Mouse (Mus musculus) heart, adult 10 weeks (tissue): Measurements from ENCODE around the gene Mtx2. TPM values are rescaled to one million over a fixed set of nuclear protein-coding genes. Genes with fewer than 3 reads are reported as not detected.

ENCODE experiments used
- polyA plus RNA-seq: library from polyadenylated mRNA; stranded (reverse); fragments of 350-450 nt; fragmentation: Illumina TruSeq; extraction: RNeasy Lipid Tissue Mini Kit (QIAGEN cat#74804); gene quantifications from one replicate; pipeline ENCODE4 v1.2.3, GENCODE M21; 2014; ENCODE audit warnings: low read depth, low replicate concordance

Gene Mtx2
- polyA plus RNA-seq, result 127 TPM

GRCm38 (mm10) chr2:74825730-74826430 lies at the start of gene Mtx2:
Gene Mtx2 (plus strand): TSS chr2:74825803.

Other genes starting within 250 kb of the Mtx2 start
- gene Lnpk, start 246.4 kb upstream of the Mtx2 start, polyA plus RNA-seq, result 12.2 TPM
- not detected for gene Evx2, start 166.2 kb upstream of the Mtx2 start, polyA plus RNA-seq
- not detected for gene Hoxd13, start 157.5 kb upstream of the Mtx2 start, polyA plus RNA-seq
- not detected for gene Hoxd12, start 150.8 kb upstream of the Mtx2 start, polyA plus RNA-seq
- gene Hoxd11, start 146.2 kb upstream of the Mtx2 start, polyA plus RNA-seq, result not detected
- gene Hoxd10, start 133.9 kb upstream of the Mtx2 start, polyA plus RNA-seq, result not detected
- gene Hoxd9, start 128.1 kb upstream of the Mtx2 start, polyA plus RNA-seq, result 0.21 TPM
- 0.21 TPM for gene Hoxd8, start 121.2 kb upstream of the Mtx2 start, polyA plus RNA-seq
- not detected for gene Hoxd3, start 113.9 kb upstream of the Mtx2 start, polyA plus RNA-seq
- 0.31 TPM for gene Hoxd4, start 113.9 kb upstream of the Mtx2 start, polyA plus RNA-seq
- not detected for gene Gm28230, start 99.1 kb upstream of the Mtx2 start, polyA plus RNA-seq
- not detected for gene Hoxd1, start 62.8 kb upstream of the Mtx2 start, polyA plus RNA-seq